Mouse (Mus musculus): ENCODE results near the gene Slc27a1. TPM values are rescaled to one million over a fixed set of nuclear protein-coding genes. Genes with fewer than 3 reads are reported as not detected.

Gene Slc27a1
- polyA plus RNA-seq, 1 experiment = 130 TPM

GRCm38 (mm10) chr8:71537028-71537867, 31.4 kb upstream of the Slc27a1 start, which contains the start of gene Bst2:
TSS of gene Bst2 (minus strand) at chr8:71537456.
- TF ChIP-seq CTCF (IDR thresholded peaks at IDR 0.05; ENCODE audit: borderline replicate concordance, extremely low read depth, insufficient read depth, insufficient read length) = no peak
- no peak for TF ChIP-seq POLR2A (IDR thresholded peaks at IDR 0.05; ENCODE audit: borderline replicate concordance, extremely low read depth, insufficient read depth, insufficient read length, poor library complexity, severe bottlenecking)
- peak; percentile 82 for DNase-seq (ENCODE audit: low read depth)

GRCm38 (mm10) chr8:71542632-71543343, 25.9 kb upstream of the Slc27a1 start, which contains the start of gene Mvb12a:
TSS of gene Mvb12a (plus strand) at chr8:71542922.
- peak; percentile 100 for DNase-seq (ENCODE audit: low read depth)
- TF ChIP-seq CTCF (IDR thresholded peaks at IDR 0.05; ENCODE audit: borderline replicate concordance, extremely low read depth, insufficient read depth, insufficient read length) (no peak), POLR2A (IDR thresholded peaks at IDR 0.05; ENCODE audit: borderline replicate concordance, extremely low read depth, insufficient read depth, insufficient read length, poor library complexity, severe bottlenecking) (0 out of 2 replicates have a peak, but pooled peaks have one; percentile 23)

DNA sequence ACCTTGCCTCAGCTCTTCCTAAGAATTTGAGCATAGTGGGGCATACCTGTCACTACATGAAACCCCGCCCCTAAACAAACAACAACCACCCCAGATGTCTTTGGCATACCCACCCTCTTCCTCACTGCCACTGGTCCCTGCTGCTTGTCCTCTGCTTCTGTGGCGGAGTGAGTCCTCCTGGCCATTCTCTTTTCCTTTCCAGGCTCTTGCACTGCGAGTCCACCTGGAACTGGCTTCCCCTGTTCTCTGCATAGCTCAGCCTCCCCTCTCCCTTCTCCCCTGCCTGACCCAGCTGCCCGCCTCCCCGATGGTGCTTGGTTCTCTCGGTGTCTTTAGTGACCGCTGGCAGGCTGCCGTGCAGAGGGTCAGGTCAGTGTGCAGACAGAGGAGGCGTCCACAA, 24.9 kb upstream of the Slc27a1 start:
- no peak for TF ChIP-seq POLR2A (IDR thresholded peaks at IDR 0.05; ENCODE audit: borderline replicate concordance, extremely low read depth, insufficient read depth, insufficient read length, poor library complexity, severe bottlenecking)
- TF ChIP-seq CTCF (IDR thresholded peaks at IDR 0.05; ENCODE audit: borderline replicate concordance, extremely low read depth, insufficient read depth, insufficient read length) = no peak

DNA sequence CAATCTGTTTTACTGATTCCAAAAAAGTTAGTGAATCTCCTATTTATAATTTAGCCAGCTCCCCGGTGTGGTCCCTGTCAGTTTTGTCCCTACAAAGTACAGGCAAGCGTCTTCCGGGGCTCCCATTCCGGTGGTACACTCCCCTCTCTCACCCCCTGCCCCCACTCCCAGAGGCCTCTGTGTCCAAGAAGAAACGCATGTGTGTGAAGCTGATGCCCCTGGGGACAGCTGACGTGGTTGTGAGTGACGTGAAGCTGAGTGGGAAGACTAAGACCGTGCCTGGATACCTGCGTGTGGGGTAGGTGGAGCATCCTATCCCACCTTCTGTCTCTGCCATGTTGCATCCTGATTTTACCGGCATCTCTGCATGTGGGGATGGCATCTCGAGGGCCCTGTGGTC, 23.6 kb upstream of the Slc27a1 start:
- no peak for TF ChIP-seq CTCF (IDR thresholded peaks at IDR 0.05; ENCODE audit: borderline replicate concordance, extremely low read depth, insufficient read depth, insufficient read length)
- TF ChIP-seq POLR2A (IDR thresholded peaks at IDR 0.05; ENCODE audit: borderline replicate concordance, extremely low read depth, insufficient read depth, insufficient read length, poor library complexity, severe bottlenecking) = no peak
- DNase-seq (ENCODE audit: low read depth) = no peak

More for the DNA sequence above, 24.9 kb upstream of the Slc27a1 start:
- no peak for DNase-seq (ENCODE audit: low read depth)

GRCm38 (mm10) chr8:71547590-71547989, 21.1 kb upstream of the Slc27a1 start:
- TF ChIP-seq POLR2A (IDR thresholded peaks at IDR 0.05; ENCODE audit: borderline replicate concordance, extremely low read depth, insufficient read depth, insufficient read length, poor library complexity, severe bottlenecking) = no peak
- no peak for TF ChIP-seq CTCF (IDR thresholded peaks at IDR 0.05; ENCODE audit: borderline replicate concordance, extremely low read depth, insufficient read depth, insufficient read length)
- no peak for DNase-seq (ENCODE audit: low read depth)

DNA sequence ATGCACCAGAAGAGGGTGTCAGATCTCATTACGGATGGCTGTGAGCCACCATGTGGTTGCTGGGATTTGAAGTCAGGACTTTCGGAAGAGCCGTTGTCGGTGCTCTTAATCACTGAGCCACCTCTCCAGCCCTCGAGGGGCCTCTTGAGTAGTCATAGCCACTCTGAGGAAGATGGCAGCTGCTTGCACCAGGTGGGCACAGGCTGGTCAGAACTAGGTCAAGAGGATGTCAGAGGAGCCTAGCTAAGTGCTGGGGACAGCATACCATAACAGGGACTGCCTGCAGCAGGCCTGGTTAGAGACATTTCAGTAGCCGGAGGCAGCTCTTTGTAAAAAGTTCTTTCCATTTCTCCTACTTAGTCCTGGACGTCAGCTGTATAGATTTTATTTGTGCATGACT, 17.9 kb upstream of the Slc27a1 start:
- no peak for DNase-seq (ENCODE audit: low read depth)
- TF ChIP-seq CTCF (IDR thresholded peaks at IDR 0.05; ENCODE audit: borderline replicate concordance, extremely low read depth, insufficient read depth, insufficient read length) (no peak), POLR2A (IDR thresholded peaks at IDR 0.05; ENCODE audit: borderline replicate concordance, extremely low read depth, insufficient read depth, insufficient read length, poor library complexity, severe bottlenecking) (no peak)

DNA sequence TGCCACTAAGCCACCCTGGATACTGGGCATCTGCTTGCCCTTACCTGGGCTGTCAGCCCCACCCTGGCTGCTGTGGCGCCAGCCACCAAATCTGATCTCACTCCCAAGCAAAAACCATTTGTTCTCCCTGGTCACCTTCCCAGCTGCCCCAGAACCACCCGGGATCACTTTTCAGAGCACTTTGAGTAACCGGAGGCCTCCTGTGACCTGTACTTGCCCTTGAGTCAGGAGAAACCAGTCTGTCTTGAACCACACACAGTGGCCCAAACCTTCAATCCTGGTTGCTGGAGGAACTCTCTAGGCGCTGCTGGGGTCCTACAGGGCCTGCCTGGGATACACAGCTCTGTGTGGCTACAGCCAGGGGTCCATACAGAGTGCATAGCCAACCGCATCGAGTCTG, 15.9 kb upstream of the Slc27a1 start:
- TF ChIP-seq CTCF (IDR thresholded peaks at IDR 0.05; ENCODE audit: borderline replicate concordance, extremely low read depth, insufficient read depth, insufficient read length) (no peak), POLR2A (IDR thresholded peaks at IDR 0.05; ENCODE audit: borderline replicate concordance, extremely low read depth, insufficient read depth, insufficient read length, poor library complexity, severe bottlenecking) (no peak)
- DNase-seq (ENCODE audit: low read depth) = no peak

- no peak for TF ChIP-seq CTCF (IDR thresholded peaks at IDR 0.05; ENCODE audit: borderline replicate concordance, extremely low read depth, insufficient read depth, insufficient read length)
- TF ChIP-seq POLR2A (IDR thresholded peaks at IDR 0.05; ENCODE audit: borderline replicate concordance, extremely low read depth, insufficient read depth, insufficient read length, poor library complexity, severe bottlenecking) = no peak
- no peak for DNase-seq (ENCODE audit: low read depth)
These were observed 14.7 kb upstream of the Slc27a1 start for GRCm38 (mm10) chr8:71554001-71554400.

DNA sequence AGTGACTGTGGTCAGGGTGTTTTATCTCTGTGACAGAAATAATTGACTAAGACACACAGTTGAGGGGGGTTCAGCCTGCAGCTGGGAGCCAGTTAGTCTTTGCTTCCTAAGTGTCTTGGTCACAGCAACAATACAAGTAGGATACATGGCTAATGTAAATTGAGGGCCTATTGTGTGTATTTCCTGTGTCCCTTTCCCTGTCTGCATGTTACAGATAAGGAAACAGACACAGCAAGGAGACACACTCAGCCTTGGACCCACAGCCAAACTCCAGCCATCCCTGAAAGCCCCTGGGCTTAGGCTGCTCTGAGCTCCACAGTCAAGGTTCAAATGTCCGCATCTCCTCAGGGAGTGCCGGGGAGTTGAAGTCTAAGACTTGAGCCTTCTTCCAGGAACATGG, 14.0 kb upstream of the Slc27a1 start:
- no peak for DNase-seq (ENCODE audit: low read depth)
- TF ChIP-seq CTCF (IDR thresholded peaks at IDR 0.05; ENCODE audit: borderline replicate concordance, extremely low read depth, insufficient read depth, insufficient read length) (no peak), POLR2A (IDR thresholded peaks at IDR 0.05; ENCODE audit: borderline replicate concordance, extremely low read depth, insufficient read depth, insufficient read length, poor library complexity, severe bottlenecking) (no peak)

DNA sequence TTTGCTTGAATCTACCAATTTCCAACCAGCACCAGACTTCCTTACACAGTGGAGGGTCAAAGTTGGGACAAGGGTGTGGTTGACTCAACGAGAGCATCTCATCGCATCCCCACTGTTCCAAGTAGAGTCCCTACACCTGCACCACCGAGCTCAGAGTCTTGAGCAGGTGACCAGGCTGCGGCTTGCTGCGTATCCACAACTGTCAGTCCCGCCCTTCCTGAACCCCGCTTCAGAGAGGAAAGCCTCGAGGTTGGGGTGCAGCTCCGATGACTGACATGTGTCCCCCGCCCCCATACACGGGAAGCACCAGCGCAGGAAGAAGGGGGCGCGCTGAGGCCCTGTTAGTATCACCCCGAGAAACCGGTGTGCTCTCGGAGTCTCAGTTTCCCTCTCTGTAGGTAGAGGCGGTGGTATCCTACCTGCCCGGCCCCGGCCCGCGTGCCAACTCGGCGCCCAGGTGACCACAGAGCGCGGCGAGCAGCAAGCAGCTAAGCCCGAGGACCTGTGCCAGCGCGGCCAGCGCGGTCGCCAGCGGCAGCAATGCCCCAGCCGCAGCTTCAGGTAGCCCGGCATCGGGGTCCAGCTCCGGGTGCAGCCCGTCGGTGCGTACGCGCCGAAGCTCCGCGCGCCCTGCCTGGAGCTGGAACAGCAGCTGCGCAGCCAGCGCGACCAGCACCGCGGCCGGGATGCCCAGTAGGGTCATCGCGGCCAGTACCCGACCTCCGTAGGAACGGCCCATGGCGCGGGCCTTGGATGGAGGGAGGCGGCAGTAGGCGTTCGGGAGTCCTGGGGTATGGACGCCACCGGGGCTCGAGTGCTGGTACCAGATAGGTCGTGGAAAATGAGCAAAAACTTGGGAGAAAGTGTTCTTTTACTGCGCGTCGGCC, 10.4 kb upstream of the Slc27a1 start, which contains the start of gene Tmem221:
Tmem221 (minus strand) TSS at position 801 of the 887 bp plus-strand sequence.
- no peak for DNase-seq (ENCODE audit: low read depth)
- no peak for TF ChIP-seq POLR2A (IDR thresholded peaks at IDR 0.05; ENCODE audit: borderline replicate concordance, extremely low read depth, insufficient read depth, insufficient read length, poor library complexity, severe bottlenecking)
- no peak for TF ChIP-seq CTCF (IDR thresholded peaks at IDR 0.05; ENCODE audit: borderline replicate concordance, extremely low read depth, insufficient read depth, insufficient read length)
